Mouse (Mus musculus) right cerebral cortex, postnatal 10 days (tissue): Measurements from ENCODE around the gene Atp2c2.

ENCODE experiments used
- DNase-seq, 2 experiments: peaks; one replicate each; pipeline ENCODE4 v3.0.0; 2021; ENCODE audit warnings: low spot score in 2 of 2

Gene Atp2c2

DNA sequence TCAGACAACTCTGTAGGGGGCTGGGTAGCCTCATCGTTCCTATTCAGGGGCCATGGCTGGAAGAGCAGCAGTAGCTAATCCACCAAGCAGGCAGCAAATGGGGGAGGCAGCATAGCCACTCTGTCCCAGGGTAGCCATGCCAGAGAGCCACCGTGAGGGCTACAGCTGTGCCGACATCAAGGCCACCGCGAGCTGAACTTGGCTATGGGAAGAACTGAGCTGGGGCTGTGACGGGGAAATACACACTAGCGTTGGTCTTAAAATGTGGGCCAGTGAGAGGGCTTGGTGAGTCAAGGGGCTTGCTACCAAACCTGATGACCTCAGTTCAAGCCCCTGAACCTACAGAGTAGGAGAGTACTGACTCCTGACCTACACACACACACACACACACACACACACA lies 84.9 kb downstream of the Atp2c2 start:
- no peak for DNase-seq

DNA sequence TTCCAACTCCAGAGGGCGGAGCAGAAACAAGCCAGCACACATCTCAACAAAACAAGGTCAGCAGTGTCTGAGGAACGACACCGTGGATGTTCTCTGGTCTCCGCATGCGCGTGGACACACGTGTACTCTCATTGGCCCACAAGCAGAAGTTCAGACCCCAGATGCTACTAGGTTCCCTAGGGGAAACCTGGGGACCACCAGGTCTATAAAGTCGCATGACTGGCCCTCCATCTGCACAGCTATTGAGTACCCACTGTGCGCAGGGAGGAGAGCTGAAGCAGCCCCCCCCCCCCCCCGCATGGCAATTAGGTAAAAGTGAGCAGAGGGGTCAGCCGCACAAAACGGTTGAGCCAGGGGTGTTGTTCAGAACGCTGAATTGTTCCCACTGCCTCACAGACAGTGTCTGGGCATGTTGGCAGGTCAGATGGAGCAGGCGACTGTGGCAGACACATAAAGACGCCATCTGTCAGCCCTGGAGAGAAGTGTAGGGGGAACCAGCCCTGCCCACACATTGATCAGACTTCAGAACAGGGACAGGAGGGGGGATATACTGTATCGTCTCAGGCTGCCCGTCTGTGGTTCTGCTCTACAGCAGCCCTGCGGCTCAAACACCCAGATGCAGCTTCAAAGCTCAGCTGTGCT lies 86.1 kb downstream of the Atp2c2 start:
- peak in 1 of 2 experiments; percentile 55 for DNase-seq

DNA sequence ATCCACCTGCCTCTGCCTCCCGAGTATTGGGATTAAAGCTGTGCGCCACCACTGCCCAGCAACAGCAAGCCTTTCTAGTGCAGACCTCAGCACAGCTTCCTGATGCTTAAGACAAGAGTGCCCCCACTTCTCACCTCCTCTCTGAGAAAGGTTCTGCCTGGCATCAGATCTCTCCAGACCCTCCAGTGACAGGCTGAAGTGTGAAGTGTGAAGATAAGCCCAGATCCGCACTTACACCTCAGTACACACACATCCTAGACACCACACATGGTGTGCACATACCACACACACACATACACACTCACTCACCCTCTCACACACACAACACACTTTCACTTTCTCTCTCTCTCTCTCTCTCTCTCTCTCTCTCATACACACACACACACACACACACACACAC lies 87.1 kb downstream of the Atp2c2 start:
- DNase-seq: no peak

DNA sequence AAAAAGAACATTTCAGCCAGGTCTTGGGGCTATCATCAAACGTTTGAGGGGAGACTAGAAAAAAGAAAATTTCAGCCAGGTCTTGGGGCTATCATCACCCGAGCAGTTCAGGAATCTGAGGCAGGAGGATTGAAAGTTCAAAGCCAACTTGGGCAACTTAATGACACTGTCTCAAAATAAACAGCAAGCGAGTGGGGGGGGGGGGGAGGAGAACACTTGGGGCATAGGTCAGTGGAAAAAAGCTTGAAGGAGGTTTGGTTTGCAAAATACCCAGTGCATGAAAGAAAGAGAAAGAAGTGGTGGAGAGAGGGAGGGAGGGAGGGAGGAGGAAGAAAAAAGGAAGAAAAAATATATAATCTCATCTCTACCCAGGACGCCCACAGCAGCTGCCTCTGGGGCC lies 87.5 kb downstream of the Atp2c2 start:
- DNase-seq: no peak

DNA sequence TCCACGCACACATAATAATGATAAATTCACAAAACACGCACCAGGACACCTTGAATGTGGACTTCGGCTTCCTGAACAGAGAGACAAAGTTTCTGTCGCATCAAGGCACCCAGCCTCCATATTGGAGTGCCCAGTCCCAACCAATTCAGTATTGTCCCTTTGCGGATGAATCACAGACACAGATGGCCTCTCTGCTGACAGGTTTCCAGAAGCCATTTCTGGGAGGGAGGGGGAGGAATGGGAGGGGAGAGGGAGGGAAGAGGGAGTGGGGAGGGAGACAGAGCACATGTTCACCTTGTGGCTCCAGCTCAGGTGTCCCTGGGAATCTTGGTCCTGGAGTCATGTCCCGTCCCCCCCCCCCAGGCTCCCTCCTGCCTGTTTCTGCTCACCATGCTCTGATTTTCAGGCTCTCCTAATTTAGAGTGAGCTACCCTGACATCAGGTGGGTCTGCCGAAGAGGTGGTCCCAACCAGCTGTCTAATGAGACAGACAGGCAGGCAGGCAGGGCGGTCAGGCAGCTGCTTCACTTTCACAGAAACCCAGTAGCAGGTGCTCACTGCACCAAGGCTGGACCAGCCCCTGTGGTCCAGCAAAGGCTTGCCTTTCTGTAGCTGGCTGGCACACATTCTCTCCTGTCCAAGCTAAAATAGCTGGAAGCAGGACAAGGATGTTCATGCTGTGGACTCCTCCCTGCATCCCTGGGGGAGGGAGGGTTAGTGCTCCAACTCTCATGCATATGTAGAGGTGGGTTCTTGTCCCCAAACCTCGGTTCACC lies 89.0 kb downstream of the Atp2c2 start:
- DNase-seq: no peak

DNA sequence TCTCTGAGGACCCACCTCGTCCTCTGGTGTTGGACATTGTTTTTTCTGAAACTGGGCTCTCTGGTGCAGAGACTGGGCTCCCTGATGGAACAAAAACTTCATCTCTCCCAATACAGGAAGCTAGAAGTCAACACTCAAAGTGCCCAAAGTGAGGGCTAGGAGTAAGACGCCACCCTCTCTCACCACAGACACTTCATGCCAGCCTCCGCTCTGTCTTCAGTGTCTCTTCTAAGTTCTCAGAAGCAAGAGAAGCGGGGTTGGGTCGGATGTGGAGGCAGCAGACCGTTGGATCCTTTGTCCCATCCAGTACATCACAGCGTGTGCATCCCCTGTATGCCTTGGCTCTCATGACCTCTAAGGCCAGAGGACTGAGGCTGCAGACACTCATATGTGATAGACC lies 89.8 kb downstream of the Atp2c2 start:
- DNase-seq: no peak

DNA sequence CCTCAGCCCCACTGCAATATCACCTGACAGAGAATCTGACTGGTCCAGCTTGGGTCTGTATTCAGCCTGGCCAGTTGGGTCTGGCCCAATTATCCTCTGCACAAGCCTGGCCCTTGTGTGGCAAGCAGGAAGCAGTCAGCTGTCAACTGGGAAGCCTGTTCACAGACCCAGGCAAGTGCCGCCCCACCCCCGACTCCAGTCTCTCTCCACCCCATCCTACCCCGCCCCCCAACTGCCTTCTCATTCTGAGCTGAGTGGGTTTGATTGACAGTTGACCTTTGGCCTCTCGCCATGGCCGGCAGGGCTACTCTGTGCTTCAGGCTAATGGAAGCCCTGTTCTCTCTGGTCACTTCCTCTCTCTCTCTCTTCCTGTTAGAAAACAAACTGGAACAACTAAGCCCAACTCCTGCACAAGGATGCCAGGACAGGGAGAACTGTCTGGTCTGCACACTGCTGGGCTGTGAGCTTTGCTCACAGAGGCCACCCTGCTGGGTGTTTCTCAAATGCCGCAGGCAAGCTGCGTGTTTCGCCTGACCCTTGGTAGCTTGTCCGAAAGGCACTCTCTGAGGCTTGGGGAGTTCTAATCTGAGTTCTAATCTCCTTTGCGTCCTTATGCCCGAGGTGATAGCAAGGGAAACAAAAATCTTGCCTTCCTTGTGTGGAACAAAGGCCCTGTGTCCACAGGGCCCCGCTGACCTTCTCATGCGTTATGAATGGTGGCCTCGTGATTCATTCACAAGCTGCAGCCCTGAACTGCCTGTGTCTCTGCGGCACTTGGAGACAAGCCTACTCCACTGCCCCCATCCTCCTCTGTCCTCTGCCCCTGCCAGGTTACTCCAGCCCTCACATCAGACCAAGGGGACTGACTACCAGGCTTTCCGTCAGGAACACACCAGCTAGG lies 92.2 kb downstream of the Atp2c2 start:
- DNase-seq: peak; percentile 69 to 76

DNA sequence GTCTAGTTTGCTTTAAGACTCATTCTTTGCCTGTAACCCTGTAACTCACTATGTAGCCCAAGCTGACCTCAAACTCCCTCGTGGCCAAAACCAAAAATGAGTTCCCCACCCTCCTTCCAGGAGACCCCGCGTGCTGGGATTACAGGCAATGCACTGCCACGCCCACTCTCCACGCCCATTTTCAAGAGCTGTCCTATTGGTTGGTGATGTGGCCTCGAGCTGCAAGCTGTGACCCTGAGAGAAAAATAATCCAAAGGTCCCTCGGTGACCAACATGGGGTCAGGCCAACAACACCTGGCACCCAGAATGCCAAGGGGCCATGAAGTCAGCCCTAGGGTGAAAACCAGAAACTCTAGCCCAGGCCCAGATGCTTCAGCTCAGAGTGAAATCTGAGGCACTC lies 94.9 kb downstream of the Atp2c2 start:
- DNase-seq: no peak

DNA sequence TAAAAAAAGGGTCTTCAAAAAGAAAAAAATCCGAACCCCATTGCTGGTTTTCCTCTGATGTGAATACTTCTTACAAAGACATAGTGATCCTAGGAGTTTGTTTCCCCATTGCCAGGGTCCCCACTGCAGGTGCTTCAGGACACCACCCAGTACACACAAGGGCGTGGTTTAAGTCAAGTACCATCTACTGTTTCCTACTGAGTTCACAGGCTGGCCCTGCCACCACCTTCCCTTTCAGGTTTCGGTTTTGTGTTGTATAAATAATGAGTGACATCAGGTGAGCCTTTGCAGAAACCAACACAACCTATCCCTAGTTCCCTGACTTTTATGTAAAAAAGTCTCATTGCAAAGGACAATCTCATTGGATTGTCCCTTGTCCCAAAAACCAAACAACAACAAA lies 95.8 kb downstream of the Atp2c2 start:
- no peak for DNase-seq

DNA sequence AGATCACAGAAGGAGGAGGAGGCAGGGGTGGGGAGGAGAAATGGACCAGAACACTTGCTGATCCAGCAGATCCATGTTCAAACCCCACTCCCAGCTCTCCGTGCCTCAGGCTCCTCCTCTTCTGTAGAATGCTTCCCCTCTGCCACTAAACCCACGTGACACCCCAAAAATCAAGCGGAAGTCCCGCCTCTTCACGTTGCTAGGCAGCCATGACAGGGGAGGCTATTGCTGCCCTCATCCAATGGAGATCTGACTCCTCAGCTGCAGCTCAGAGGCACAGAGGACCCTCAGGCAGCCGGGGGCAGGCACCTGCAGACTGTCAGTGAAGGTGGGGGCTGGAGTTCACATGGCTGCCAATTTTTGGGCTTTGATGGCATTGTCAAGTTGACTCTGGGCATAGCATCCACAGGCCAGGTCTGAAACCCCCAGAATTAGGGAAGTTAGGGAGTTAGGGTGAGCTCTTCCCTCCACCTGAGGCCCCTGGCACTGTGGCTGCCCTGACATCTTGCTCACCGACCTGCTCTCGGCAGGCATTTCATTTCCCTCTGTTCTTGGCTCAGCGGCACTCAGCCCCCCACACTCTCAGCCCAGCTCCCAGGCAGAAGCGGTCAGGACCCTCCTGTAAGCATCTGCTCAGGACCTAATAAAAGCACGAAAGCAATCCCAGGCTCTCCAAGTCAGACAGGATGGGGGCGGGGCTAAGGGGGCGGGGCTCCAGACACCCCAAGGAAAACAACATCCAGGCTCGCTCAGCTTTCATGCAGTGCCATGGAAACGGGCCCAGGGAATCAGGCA lies 98.6 kb downstream of the Atp2c2 start:
- peak; percentile 91 to 93 for DNase-seq

DNA sequence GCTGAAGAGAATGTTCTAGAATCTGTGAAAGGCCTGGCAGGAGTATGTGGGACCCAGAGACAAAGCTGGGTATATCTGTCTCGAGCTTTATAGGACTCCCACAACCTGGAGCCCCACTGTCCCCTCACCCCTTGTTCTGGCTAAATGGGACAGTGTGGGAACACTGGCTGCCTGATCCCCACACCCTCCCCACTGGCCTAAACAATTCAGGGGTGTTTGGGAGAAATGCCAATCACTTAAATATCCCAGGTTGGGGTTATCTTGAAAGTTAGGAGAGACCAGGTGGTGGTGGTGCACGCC lies 99.1 kb downstream of the Atp2c2 start:
- DNase-seq: no peak

DNA sequence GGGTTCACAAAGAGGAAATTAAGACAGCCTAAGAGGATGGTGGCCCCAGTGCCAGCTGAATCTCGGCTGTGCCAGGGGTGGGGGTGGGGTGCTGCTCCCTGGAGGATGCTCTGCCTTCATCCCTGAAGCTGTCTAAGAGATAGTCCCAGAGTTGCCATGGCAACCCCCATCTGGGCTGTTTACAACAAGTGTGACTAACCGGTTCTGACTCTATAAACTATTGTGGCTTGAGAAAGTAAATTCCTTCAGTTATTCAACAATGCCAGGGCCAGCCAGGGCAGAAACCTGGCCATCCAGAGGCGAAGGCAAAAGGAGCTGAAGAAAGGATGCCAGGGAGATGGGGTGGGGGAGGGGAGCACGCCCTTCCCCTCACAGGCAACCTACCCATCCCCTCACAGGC lies 101.4 kb downstream of the Atp2c2 start:
- DNase-seq: peak; percentile 83 to 88

DNA sequence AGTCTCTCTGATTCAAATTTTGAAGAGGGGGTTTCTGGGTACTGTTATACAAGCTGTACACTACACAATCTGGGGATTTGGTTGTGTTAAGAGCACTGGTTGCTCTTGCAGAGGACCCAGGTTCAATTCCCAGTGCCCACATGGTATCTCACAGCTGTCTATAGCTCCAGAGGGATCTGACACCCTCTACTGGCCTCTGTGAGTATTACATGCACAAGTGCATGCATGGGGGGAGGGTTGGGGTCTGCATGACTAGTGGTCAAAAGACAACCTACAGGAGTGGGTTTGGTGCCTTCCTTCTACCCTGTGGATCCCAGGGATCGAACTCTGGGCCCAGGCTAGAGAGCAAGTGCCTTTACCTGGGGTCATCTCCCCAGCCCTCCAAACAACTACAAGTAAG lies 102.8 kb downstream of the Atp2c2 start:
- DNase-seq: no peak

DNA sequence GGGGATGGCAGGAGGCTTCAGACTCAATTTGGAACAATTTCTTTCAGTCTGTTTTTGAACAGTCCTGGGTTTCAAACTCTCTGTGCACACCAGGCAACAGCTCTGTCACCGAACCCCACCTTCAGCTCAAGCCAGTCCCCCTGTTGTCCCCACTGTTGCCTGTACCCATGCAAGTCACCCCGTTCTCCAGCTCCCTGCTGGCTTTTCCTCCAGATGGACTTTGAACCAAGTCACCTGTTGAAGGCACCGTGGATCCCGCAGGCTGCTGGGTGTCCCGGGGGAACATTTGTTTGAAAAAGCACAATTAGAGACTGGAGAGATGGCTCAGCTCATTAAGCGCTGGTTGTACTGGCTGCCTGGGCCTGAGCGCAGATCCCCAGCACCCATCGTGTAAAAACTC lies 105.5 kb downstream of the Atp2c2 start:
- DNase-seq: no peak

DNA sequence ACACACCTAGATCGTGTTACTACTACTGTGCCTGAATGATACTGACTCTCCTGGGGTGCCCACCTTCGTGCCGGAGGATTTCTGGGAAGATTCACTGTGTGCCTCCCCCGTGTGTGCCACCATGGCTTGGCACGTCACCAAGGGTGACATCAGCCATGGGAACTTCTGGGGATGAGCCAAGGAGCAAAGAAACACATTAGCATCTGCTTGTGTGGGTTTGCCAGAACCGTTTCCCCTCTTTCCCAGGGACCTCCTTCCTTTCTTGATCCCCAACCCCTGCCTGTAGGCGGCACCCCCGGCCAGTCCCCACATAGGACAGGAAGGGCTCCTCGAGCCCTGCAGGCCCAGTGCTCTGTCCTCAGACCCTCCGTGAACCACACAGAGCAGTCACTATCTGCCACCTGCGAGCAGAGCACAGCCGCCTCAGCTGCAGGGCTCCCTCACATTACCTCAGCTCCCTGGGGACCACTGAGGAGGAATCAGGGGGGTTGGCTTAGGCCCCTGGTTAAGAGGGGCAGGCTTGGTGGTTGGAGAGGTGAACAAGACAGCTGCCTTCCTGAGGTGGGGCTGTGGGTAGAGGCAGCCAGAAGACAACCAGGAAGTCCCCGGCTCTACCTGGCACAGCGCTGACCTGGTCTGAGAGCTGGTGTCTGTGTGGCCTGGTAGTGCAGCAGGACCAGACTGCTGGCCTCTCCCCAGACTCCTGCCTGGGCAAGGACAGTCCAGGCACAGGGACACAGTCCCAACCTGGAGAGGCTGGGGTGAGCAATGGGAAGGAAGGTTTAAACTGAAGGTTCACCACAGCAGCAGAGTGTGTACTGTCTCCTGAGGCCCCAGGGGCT lies 106.8 kb downstream of the Atp2c2 start:
- DNase-seq: peak; percentile 80 to 83
